Mouse (Mus musculus) liver, embryonic 15.5 days (tissue): ENCODE data around the gene Rhbdd3. TPM values are rescaled to one million over a fixed set of nuclear protein-coding genes. Genes with fewer than 3 reads are reported as not detected.

ENCODE experiments used
- ATAC-seq: fragments of 200-750 bp; cut with Nextera tagmentation; 2 replicates; pipeline ENCODE4 v1.8.0; 2017; ENCODE audit warnings: moderate number of reproducible peaks, mild to moderate bottlenecking, moderate library complexity; ENCODE audit not compliant: insufficient read depth
- H3K27ac ChIP-seq: fragments of 300-500 bp; sonication (generic); replicated peaks from 2 replicates; pipeline ENCODE4 v1.5.1; 2015; ENCODE audit warnings: mild to moderate bottlenecking, inconsistent platforms
- H3K27me3 ChIP-seq: fragments of 300-500 bp; sonication (generic); 2 replicates; pipeline ENCODE4 v1.6.1; 2015; ENCODE audit warnings: mild to moderate bottlenecking, inconsistent platforms
- H3K36me3 ChIP-seq: fragments of 300-500 bp; sonication (generic); replicated peaks from 2 replicates; pipeline ENCODE4 v1.6.1; 2015; ENCODE audit warnings: moderate library complexity, mild to moderate bottlenecking, inconsistent platforms
- H3K4me1 ChIP-seq: fragments of 300-500 bp; sonication (generic); replicated peaks from 2 replicates; pipeline ENCODE4 v1.6.1; 2015; ENCODE audit warnings: inconsistent platforms
- H3K4me2 ChIP-seq: fragments of 300-500 bp; sonication (generic); 2 replicates; pipeline ENCODE4 v1.6.1; 2015; ENCODE audit warnings: moderate library complexity, mild to moderate bottlenecking, inconsistent platforms
- H3K4me3 ChIP-seq: fragments of 300-500 bp; sonication (generic); replicated peaks from 2 replicates; pipeline ENCODE4 v1.5.1; 2015; ENCODE audit warnings: mild to moderate bottlenecking, inconsistent platforms
- H3K9ac ChIP-seq: fragments of 300-500 bp; sonication (generic); 2 replicates; pipeline ENCODE4 v1.6.1; 2015; ENCODE audit warnings: moderate library complexity, mild to moderate bottlenecking, inconsistent platforms
- H3K9me3 ChIP-seq: fragments of 300-500 bp; sonication (generic); replicated peaks from 2 replicates; pipeline ENCODE4 v1.6.1; 2016; ENCODE audit warnings: inconsistent platforms
- WGBS: fragments of 180-500 bp; shearing (Covaris S2); methylation state at CpG from one replicate; pipeline ENCODE4 v1.1.7; 2015; ENCODE audit warnings: mixed read lengths; ENCODE audit not compliant: insufficient replicate concordance; 5-methylcytosine and 5-hydroxymethylcytosine counted together
- polyA plus RNA-seq: library from polyadenylated mRNA; unstranded; fragments of >200 nt; fragmentation: Nextera tagmentation; extraction: Ambion mirVana; gene quantifications from 2 replicates; pipeline ENCODE4 v1.2.1, GENCODE M21; 2015

The Rhbdd3 gene
- polyA plus RNA-seq, 1 experiment from 2014 or later, result 12.0 TPM

DNA sequence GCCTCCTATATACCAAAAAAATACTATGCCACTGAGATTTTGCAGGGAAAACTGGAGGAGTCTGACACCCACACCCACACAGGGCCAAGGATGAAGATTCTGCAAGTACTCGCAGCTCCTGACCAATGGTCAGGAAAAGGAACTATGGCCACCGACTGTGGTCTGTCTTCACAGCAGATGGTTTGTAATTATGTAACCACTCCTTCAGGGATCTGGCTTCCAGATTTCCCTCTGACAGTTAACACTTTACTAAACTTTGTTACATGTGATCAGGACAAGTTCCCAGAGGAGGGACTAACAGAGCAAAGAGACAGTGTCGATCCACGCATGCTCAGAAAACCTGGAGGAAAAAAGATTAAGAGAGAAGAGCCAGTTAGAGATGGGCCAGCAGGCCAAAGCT is 34.0 kb downstream of the Rhbdd3 start:
- Histone ChIP-seq H3K9ac (no peak overlapping the region), H3K4me3 (no peak overlapping the region), H3K27ac (no peak overlapping the region), H3K4me1 (no peaks in the 10 kb centered on the region), H3K36me3 (no peaks in the 10 kb centered on the region), H3K9me3 (no peaks in the 10 kb centered on the region), H3K4me2 (no peak overlapping the region), H3K27me3 (no peaks in the 10 kb centered on the region)
- 52% methylated on average over 4 of the region's 4 CpGs for WGBS
- no peak for ATAC-seq

DNA sequence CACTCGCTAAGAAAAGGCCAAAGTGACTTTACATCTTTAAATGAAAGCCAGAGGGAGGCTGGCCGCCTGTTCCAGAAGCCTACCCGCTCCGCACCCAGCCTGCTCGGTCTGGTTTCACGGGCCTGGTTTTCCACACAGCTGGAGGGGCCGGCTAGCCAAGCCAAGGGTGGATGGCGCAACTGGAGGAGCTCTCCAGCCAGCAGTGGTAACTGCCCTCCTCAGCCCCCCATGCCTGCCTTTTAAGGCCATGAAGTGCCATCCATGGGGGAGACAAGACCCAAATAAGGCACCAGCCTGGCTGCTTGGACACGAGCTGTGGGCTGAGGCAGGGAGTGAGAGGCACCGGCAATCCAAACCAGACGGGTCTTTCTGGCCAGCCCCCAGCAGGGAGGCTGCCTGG is 37.2 kb downstream of the Rhbdd3 start:
- Histone ChIP-seq H3K9ac (no peak overlapping the region), H3K27ac (no peak overlapping the region), H3K9me3 (no peaks in the 10 kb centered on the region), H3K4me3 (no peak overlapping the region), H3K4me2 (no peak overlapping the region), H3K27me3 (no peaks in the 10 kb centered on the region), H3K36me3 (no peaks in the 10 kb centered on the region), H3K4me1 (peaks cover 19% of the 10 kb centered on the region)
- ATAC-seq, result no peak
- 70% methylated on average over 11 of the region's 11 CpGs for WGBS

DNA sequence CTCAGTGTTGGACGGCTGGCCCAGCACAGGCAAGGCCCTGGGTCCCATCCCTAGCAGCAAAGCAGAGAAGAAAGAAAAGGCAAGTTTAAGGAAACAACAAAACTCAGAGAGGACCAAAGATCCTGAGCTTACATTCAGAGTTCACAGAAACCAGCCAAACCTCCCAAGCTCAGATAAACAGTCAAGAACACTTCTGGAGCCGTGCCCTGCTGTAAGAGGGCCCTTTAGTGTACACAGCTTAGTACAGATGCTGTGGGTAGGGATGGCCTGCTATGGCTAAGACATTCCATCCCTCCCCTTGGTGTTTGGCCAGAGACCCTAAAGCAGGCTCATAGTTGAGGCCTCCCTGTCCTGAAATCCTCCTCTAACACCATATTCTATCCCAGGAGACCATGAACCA is 39.9 kb downstream of the Rhbdd3 start:
- 57% methylated on average over 2 of the region's 2 CpGs for WGBS
- H3K9ac ChIP-seq, result no peak overlapping the region
- no peaks in the 10 kb centered on the region for H3K27me3 ChIP-seq
- peaks cover 25% of the 10 kb centered on the region for H3K4me1 ChIP-seq
- no peak overlapping the region for H3K4me2 ChIP-seq
- H3K36me3 ChIP-seq, result no peaks in the 10 kb centered on the region
- H3K4me3 ChIP-seq, result no peak overlapping the region
- no peak for ATAC-seq
- H3K27ac ChIP-seq, result no peak overlapping the region
- no peaks in the 10 kb centered on the region for H3K9me3 ChIP-seq

DNA sequence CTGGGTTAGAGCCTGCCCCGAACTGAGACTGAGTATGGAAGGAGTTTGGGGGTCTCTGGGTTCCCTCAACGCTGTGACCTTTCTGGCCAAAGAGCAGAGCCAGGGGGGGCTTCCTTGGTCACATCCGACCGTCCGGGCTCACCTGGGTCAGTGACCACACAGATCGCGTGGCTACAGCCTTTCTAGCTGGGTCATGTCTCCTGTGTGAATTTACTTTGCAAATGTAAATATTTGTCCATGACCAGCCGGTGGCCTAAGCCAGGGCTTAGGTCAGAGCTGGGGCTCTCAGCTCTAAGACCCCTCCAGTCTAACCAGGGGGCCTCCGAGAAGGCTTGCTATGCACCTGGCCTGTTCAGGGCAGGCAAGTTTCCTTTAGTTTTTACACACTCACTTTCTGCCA is 40.6 kb downstream of the Rhbdd3 start:
- H3K27ac ChIP-seq, result no peak overlapping the region
- H3K4me1 ChIP-seq, result peaks cover 25% of the 10 kb centered on the region
- 69% methylated on average over 9 of the region's 9 CpGs for WGBS
- H3K36me3 ChIP-seq, result no peaks in the 10 kb centered on the region
- H3K9me3 ChIP-seq, result no peaks in the 10 kb centered on the region
- no peaks in the 10 kb centered on the region for H3K27me3 ChIP-seq
- no peak overlapping the region for H3K9ac ChIP-seq
- peak overlapping the region; percentile 17; the same call in 1 of the 2 replicates for H3K4me2 ChIP-seq
- H3K4me3 ChIP-seq, result no peak overlapping the region
- peak; percentile 57 for ATAC-seq

DNA sequence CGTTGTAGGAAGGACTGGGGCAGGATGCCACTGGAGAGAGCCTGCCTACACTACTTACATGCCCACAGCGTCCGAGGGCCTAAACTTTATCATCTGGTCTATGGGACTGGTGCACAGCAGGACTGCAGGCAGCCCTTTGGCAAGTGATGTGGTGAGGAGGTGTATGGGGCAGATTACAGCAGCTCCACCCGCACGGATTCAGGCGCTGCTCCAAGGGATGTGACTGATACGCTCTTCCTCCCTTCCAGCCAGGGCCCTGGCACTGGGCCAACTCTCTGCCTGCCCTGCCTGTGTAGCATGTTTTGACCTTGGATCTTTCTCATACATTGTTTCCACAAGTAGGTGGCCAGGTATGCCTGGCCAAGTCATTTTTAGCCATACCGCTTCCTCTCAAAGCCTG is 41.9 kb downstream of the Rhbdd3 start:
- Histone ChIP-seq H3K9ac (no peak overlapping the region), H3K27me3 (no peaks in the 10 kb centered on the region), H3K9me3 (no peaks in the 10 kb centered on the region), H3K36me3 (no peaks in the 10 kb centered on the region), H3K4me3 (no peak overlapping the region), H3K4me1 (peaks cover 25% of the 10 kb centered on the region), H3K27ac (no peak overlapping the region), H3K4me2 (no peak overlapping the region)
- ATAC-seq, result 0 out of 2 replicates have a peak, but pooled peaks have one; percentile 29
- WGBS, result 42% methylated on average over 8 of the region's 8 CpGs

DNA sequence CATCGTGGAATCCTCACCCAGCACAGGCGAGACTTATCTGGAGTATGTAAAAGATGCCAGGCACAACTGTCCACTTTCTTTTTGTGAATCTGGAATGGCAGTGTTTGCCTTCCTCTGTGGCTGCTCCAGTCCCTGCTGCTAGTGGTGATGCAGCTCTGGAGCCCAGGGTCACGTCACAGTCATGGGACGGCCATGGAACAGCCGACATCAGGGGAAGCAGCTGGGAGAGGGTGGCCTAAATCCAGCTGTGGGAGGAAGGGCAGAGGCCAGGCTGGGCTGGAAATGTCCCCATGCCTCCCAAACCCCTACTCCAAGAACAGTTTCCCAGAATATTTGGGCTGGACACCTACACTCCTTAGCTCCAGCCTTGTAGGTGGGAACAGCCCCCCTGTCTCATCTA is 42.5 kb downstream of the Rhbdd3 start:
- H3K4me2 ChIP-seq, result no peak overlapping the region
- peaks cover 25% of the 10 kb centered on the region for H3K4me1 ChIP-seq
- no peak for ATAC-seq
- no peaks in the 10 kb centered on the region for H3K9me3 ChIP-seq
- 62% methylated on average over 5 of the region's 5 CpGs for WGBS
- H3K36me3 ChIP-seq, result no peaks in the 10 kb centered on the region
- H3K27ac ChIP-seq, result no peak overlapping the region
- H3K27me3 ChIP-seq, result no peaks in the 10 kb centered on the region
- H3K9ac ChIP-seq, result no peak overlapping the region
- no peak overlapping the region for H3K4me3 ChIP-seq

DNA sequence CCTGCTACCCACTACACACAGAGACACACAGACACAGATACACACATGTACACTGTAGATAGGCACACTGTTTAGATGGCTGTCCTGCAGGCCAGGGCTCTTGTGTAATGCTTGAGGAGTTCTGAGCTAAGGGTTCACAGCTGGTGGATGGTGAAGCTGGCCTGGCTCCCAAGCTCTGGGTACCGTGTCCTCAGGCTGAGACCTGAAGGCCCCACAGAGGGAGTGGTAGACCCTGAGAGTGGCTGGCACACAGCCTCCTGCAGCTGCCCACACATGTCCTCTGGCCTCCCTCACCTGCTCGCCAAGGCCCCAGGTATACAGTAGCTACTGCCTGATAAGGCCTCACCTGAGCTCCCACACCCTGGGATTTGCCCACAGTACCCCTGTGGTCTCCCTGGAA is 43.2 kb downstream of the Rhbdd3 start:
- H3K4me1 ChIP-seq, result peaks cover 25% of the 10 kb centered on the region
- 72% methylated on average over 2 of the region's 2 CpGs for WGBS

DNA sequence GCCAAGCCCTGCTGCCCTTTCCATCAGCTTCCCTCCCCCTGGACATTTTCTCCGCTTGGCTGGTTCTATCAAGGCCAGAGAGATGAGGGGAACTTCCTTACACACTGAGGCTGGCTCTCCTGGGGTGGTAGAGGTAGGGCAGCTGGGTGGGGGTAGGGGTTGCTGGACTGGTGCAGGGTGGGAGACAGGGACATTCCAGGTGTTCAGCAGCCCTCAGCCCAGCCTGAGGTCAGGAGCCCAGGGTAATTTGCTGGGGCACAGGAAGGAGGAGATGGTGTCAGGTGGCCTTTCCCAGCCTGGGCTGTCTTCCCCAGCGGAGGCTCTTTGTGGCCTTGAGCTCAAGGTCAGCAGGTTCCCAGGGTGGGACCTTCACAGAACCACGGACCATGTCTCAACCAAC is 46.9 kb downstream of the Rhbdd3 start:
- WGBS, result 67% methylated on average over 3 of the region's 3 CpGs
- Histone ChIP-seq H3K9me3 (no peaks in the 10 kb centered on the region), H3K27me3 (peaks cover 17% of the 10 kb centered on the region)

More for the DNA sequence above, 43.2 kb downstream of the Rhbdd3 start:
- Histone ChIP-seq H3K4me2 (no peak overlapping the region), H3K9ac (no peak overlapping the region), H3K9me3 (no peaks in the 10 kb centered on the region), H3K4me3 (no peak overlapping the region), H3K27me3 (no peaks in the 10 kb centered on the region), H3K27ac (no peak overlapping the region), H3K36me3 (no peaks in the 10 kb centered on the region)
- ATAC-seq, result no peak

DNA sequence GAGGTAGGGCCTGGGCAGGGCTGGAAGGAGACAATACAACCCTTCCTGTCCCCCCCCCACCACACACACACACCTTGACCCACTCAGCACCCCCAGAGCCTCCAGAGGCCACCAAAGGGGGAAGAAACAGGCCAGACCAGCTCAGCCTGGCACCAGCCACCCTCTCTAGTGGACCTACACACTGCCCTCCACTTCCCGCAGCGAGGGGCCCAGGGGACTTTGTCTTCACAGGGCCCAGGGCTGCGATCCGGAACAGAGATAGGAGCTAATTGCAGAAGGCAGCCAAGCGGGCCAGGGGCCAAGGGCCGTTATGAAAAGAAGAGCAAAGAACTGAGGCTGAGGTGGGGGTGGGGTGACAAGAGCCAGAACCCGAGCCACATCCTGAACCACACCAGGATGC is 50.5 kb downstream of the Rhbdd3 start:
- 6% methylated on average over 7 of the region's 7 CpGs for WGBS
- peaks cover 44% of the 10 kb centered on the region for H3K27me3 ChIP-seq
- no peak overlapping the region for H3K4me3 ChIP-seq
- ATAC-seq, result no peak
- no peak overlapping the region for H3K27ac ChIP-seq
- H3K9ac ChIP-seq, result no peak overlapping the region
- H3K4me1 ChIP-seq, result peaks cover 30% of the 10 kb centered on the region
- H3K36me3 ChIP-seq, result no peaks in the 10 kb centered on the region
- 0 out of 2 replicates have a peak overlapping the region, but pooled peaks have one; percentile 8 for H3K4me2 ChIP-seq
- no peaks in the 10 kb centered on the region for H3K9me3 ChIP-seq

More for the DNA sequence above, 46.9 kb downstream of the Rhbdd3 start:
- H3K27ac ChIP-seq, result no peak overlapping the region
- H3K4me1 ChIP-seq, result peaks cover 28% of the 10 kb centered on the region
- no peaks in the 10 kb centered on the region for H3K36me3 ChIP-seq
- H3K4me3 ChIP-seq, result no peak overlapping the region
- no peak overlapping the region for H3K4me2 ChIP-seq
- ATAC-seq, result no peak
- H3K9ac ChIP-seq, result no peak overlapping the region

DNA sequence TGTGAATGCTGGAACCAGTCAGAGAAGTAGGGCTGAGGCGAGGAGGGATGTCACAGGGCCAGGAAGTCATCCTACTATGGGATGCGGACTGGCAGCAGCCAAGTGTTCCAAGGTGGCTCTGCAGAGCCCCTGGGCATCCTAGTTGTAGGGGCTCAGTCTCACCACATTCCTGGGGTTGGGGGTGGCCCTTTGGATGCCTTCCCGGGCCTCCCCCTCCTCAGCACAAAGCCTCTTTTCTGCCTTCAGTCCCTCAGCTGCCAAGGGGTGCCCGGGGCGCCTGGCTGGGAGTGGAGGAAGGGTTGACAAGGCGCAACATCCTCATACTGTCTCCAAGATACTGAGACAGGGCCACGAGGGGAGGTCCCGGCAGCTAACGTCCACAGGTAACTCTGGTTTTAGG is 51.2 kb downstream of the Rhbdd3 start:
- 44% methylated on average over 9 of the region's 9 CpGs for WGBS
- Histone ChIP-seq H3K9ac (no peak overlapping the region), H3K27ac (no peak overlapping the region), H3K36me3 (no peaks in the 10 kb centered on the region), H3K4me1 (peaks cover 30% of the 10 kb centered on the region), H3K9me3 (no peaks in the 10 kb centered on the region), H3K4me3 (no peak overlapping the region), H3K27me3 (peaks cover 44% of the 10 kb centered on the region), H3K4me2 (no peak overlapping the region)
- ATAC-seq, result no peak

DNA sequence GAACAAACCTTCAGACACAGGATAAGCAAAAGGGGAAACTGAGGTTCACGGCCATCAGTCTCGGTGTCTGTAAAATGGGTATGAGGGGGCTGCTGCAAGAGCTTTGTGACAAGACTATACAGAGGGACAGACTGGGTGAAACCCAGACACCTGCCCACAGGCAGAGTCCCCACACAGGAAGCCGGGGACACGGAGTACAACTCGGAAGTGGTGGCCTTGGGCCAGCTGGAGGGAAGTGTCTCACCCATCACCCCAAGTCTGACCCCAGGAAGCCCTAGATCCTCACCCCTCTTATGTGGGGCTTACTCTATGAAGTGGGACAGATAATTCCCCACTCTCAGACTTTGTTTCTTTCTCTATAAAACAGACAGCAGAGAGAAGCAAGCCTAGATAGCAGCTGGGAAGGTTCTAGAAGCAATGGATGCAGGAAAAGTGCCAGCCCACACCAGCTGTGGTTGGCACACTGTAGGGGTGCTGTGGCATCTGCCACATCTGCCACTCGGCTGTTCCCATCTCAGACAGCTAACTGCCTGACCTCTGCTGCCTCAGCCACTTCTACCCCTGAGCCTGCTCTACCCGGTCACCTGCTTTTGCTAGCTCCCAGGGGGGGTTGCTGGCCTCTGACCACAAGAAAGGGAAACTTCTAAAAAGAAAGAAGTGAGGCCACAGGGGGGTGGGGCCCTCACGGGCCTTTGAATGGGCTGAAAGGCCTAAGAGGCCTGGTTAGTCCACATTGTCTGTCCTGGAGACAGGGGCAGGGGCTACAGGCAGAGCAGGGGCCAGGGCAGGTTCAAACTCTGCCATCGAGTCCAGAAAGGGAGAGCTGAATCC is 51.9 kb downstream of the Rhbdd3 start:
- H3K9ac ChIP-seq, result no peak overlapping the region
- no peaks in the 10 kb centered on the region for H3K9me3 ChIP-seq
- peaks cover 30% of the 10 kb centered on the region for H3K4me1 ChIP-seq
- H3K4me2 ChIP-seq, result peak overlapping the region; percentile 13; the same call in 1 of the 2 replicates
- H3K36me3 ChIP-seq, result no peaks in the 10 kb centered on the region
- H3K27me3 ChIP-seq, result peaks cover 44% of the 10 kb centered on the region
- no peak overlapping the region for H3K4me3 ChIP-seq
- no peak for ATAC-seq
- whole genome bisulfite sequencing, result 31% methylated on average over 9 of the region's 9 CpGs
- H3K27ac ChIP-seq, result no peak overlapping the region

DNA sequence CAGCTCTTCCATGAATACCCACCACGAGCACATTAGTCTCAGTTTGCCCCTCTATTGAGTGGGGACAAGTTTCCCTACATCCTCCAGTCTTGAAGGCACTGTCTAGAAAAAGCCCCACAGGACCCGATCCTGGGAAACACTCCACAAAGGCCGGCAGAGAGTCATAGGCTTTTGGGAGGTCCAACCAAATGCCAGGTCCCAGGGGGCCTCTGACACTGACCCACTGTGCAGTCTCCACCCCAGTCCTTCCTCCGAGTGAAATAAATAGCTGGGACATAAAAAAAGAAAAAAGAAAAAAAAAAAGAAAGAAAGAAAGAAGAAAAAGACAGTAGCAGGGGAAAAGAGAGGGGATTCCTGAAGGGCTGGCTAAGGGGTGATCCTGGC is 52.5 kb downstream of the Rhbdd3 start:
- H3K27ac ChIP-seq, result no peak overlapping the region
- H3K27me3 ChIP-seq, result peaks cover 44% of the 10 kb centered on the region
- peak overlapping the region; percentile 49; the same call in 1 of the 2 replicates for H3K4me3 ChIP-seq
- H3K9ac ChIP-seq, result no peak overlapping the region
- no peaks in the 10 kb centered on the region for H3K36me3 ChIP-seq
- no peaks in the 10 kb centered on the region for H3K9me3 ChIP-seq
- peaks cover 30% of the 10 kb centered on the region for H3K4me1 ChIP-seq
- H3K4me2 ChIP-seq, result peak overlapping the region; percentile 74
- ATAC-seq, result no peak
- WGBS, result 19% methylated on average over 4 of the region's 4 CpGs
